Mouse (Mus musculus): ENCODE data around the gene Gm8764. TPM values are rescaled to one million over a fixed set of nuclear protein-coding genes. Genes with fewer than 3 reads are reported as not detected.
"Not testable (repeated sequence)": the region's sequence is repeated elsewhere in the genome, so short reads cannot be mapped to it uniquely, and the experiment has no call there.

Gene Gm8764
- not detected in 2 replicates for total RNA-seq (2012; rRNA removed)

GRCm38 (mm10) chr10:104159706-104160105 lies at the start of gene Gm8764:
Gene Gm8764, plus strand, starts transcription at chr10:104160006.
- H3K9me3 ChIP-seq (ENCODE audit: control insufficient read depth, insufficient read depth, low read depth, low read length); H3K9ac ChIP-seq (ENCODE audit: insufficient read depth, low read depth, low read length, poor library complexity, severe bottlenecking); H3K36me3 ChIP-seq (ENCODE audit: control insufficient read depth, insufficient read depth, low read length, poor library complexity, severe bottlenecking); H3K27ac ChIP-seq (ENCODE audit: insufficient read depth, low read depth, low read length, poor library complexity, severe bottlenecking); DNase-seq (ENCODE audit: low read depth, low spot score); H3K4me1 ChIP-seq (ENCODE audit: control insufficient read depth in 2 of 2, insufficient read depth in 2 of 2, low read length in 2 of 2, poor library complexity in 1 of 2); in situ Hi-C loops (cut with MboI; ENCODE audit: low sequenced_read_pairs in 2 of 2, unreplicated experiment in 2 of 2); H3K4me3 ChIP-seq (ENCODE audit: insufficient read depth in 1 of 2, low read depth in 1 of 2, low read length in 2 of 2, poor library complexity in 1 of 2, severe bottlenecking in 1 of 2): not testable (repeated sequence)

- no peak for TF ChIP-seq HCFC1 (IDR thresholded peaks at IDR 0.05; ENCODE audit: borderline replicate concordance, insufficient read depth, low read length)
- no peak for TF ChIP-seq ZC3H11A (IDR thresholded peaks at IDR 0.05; ENCODE audit: borderline replicate concordance, low read depth, low read length)
- no peak for TF ChIP-seq MAFK (IDR thresholded peaks at IDR 0.05; ENCODE audit: insufficient read depth, low read depth, low read length)
- TF ChIP-seq ZNF384 (IDR thresholded peaks at IDR 0.05; ENCODE audit: low read depth, low read length): no peak
- no peak for TF ChIP-seq CHD2 (IDR thresholded peaks at IDR 0.05; ENCODE audit: low read depth, low read length)
- no peak for DNase-seq (ENCODE audit: low read depth, low spot score)
- in situ Hi-C loops (cut with MboI; ENCODE audit: low sequenced_read_pairs in 2 of 2, unreplicated experiment in 2 of 2): no loop called here
- Histone ChIP-seq H3K36me3 (ENCODE audit: control insufficient read depth, insufficient read depth, low read length, poor library complexity, severe bottlenecking) (no peaks in the 10 kb centered on the region), H3K9ac (ENCODE audit: insufficient read depth, low read depth, low read length, poor library complexity, severe bottlenecking) (no peak overlapping the region), H3K27ac (ENCODE audit: insufficient read depth, low read depth, low read length, poor library complexity, severe bottlenecking) (no peak overlapping the region), H3K4me3 (ENCODE audit: insufficient read depth in 1 of 2, low read depth in 1 of 2, low read length in 2 of 2, poor library complexity in 1 of 2, severe bottlenecking in 1 of 2) (no peak overlapping the region), H3K9me3 (ENCODE audit: control insufficient read depth, insufficient read depth, low read depth, low read length) (no peaks in the 10 kb centered on the region), H3K4me1 (ENCODE audit: control insufficient read depth in 2 of 2, insufficient read depth in 2 of 2, low read length in 2 of 2, poor library complexity in 1 of 2) (no peaks in the 10 kb centered on the region)
These were observed 49.8 kb upstream of the Gm8764 start for GRCm38 (mm10) chr10:104110044-104110443.

GRCm38 (mm10) chr10:104118312-104118711 lies 41.5 kb upstream of the Gm8764 start:
- in situ Hi-C loops (cut with MboI; ENCODE audit: low sequenced_read_pairs in 2 of 2, unreplicated experiment in 2 of 2): no loop called here
- TF ChIP-seq HCFC1 (IDR thresholded peaks at IDR 0.05; ENCODE audit: borderline replicate concordance, insufficient read depth, low read length): no peak
- no peak for TF ChIP-seq ZNF384 (IDR thresholded peaks at IDR 0.05; ENCODE audit: low read depth, low read length)
- no peak for TF ChIP-seq ZC3H11A (IDR thresholded peaks at IDR 0.05; ENCODE audit: borderline replicate concordance, low read depth, low read length)
- TF ChIP-seq MAFK (IDR thresholded peaks at IDR 0.05; ENCODE audit: insufficient read depth, low read depth, low read length): no peak
- Histone ChIP-seq H3K4me1 (ENCODE audit: control insufficient read depth in 2 of 2, insufficient read depth in 2 of 2, low read length in 2 of 2, poor library complexity in 1 of 2) (no peaks in the 10 kb centered on the region), H3K36me3 (ENCODE audit: control insufficient read depth, insufficient read depth, low read length, poor library complexity, severe bottlenecking) (no peaks in the 10 kb centered on the region), H3K27ac (ENCODE audit: insufficient read depth, low read depth, low read length, poor library complexity, severe bottlenecking) (no peak overlapping the region), H3K9me3 (ENCODE audit: control insufficient read depth, insufficient read depth, low read depth, low read length) (no peaks in the 10 kb centered on the region), H3K4me3 (ENCODE audit: insufficient read depth in 1 of 2, low read depth in 1 of 2, low read length in 2 of 2, poor library complexity in 1 of 2, severe bottlenecking in 1 of 2) (no peak overlapping the region), H3K9ac (ENCODE audit: insufficient read depth, low read depth, low read length, poor library complexity, severe bottlenecking) (no peak overlapping the region)
- no peak for DNase-seq (ENCODE audit: low read depth, low spot score)

- in situ Hi-C loops (cut with MboI; ENCODE audit: low sequenced_read_pairs in 2 of 2, unreplicated experiment in 2 of 2); H3K36me3 ChIP-seq (ENCODE audit: control insufficient read depth, insufficient read depth, low read length, poor library complexity, severe bottlenecking); H3K4me3 ChIP-seq (ENCODE audit: insufficient read depth in 1 of 2, low read depth in 1 of 2, low read length in 2 of 2, poor library complexity in 1 of 2, severe bottlenecking in 1 of 2); H3K27ac ChIP-seq (ENCODE audit: insufficient read depth, low read depth, low read length, poor library complexity, severe bottlenecking); H3K9ac ChIP-seq (ENCODE audit: insufficient read depth, low read depth, low read length, poor library complexity, severe bottlenecking); H3K4me1 ChIP-seq (ENCODE audit: control insufficient read depth in 2 of 2, insufficient read depth in 2 of 2, low read length in 2 of 2, poor library complexity in 1 of 2); H3K9me3 ChIP-seq (ENCODE audit: control insufficient read depth, insufficient read depth, low read depth, low read length); DNase-seq (ENCODE audit: low read depth, low spot score): not testable (repeated sequence)
These were observed 17.1 kb upstream of the Gm8764 start, which contains the start of gene Gm21293 for GRCm38 (mm10) chr10:104142687-104143086. Gene Gm21293, plus strand, starts transcription at chr10:104142987.

- DNase-seq (ENCODE audit: low read depth, low spot score); H3K36me3 ChIP-seq (ENCODE audit: control insufficient read depth, insufficient read depth, low read length, poor library complexity, severe bottlenecking); H3K27ac ChIP-seq (ENCODE audit: insufficient read depth, low read depth, low read length, poor library complexity, severe bottlenecking); H3K4me3 ChIP-seq (ENCODE audit: insufficient read depth in 1 of 2, low read depth in 1 of 2, low read length in 2 of 2, poor library complexity in 1 of 2, severe bottlenecking in 1 of 2); H3K4me1 ChIP-seq (ENCODE audit: control insufficient read depth in 2 of 2, insufficient read depth in 2 of 2, low read length in 2 of 2, poor library complexity in 1 of 2); H3K9me3 ChIP-seq (ENCODE audit: control insufficient read depth, insufficient read depth, low read depth, low read length); H3K9ac ChIP-seq (ENCODE audit: insufficient read depth, low read depth, low read length, poor library complexity, severe bottlenecking); in situ Hi-C loops (cut with MboI; ENCODE audit: low sequenced_read_pairs in 2 of 2, unreplicated experiment in 2 of 2): not testable (repeated sequence)
These were observed 8.6 kb upstream of the Gm8764 start, which contains the start of gene Gm6763 for GRCm38 (mm10) chr10:104151197-104151596. Gene Gm6763, plus strand, starts transcription at chr10:104151497.

GRCm38 (mm10) chr10:104168215-104168614 lies 8.4 kb downstream of the Gm8764 start, which contains the start of gene Gm21304:
Gene Gm21304, plus strand, starts transcription at chr10:104168515.
- H3K27ac ChIP-seq (ENCODE audit: insufficient read depth, low read depth, low read length, poor library complexity, severe bottlenecking); H3K4me3 ChIP-seq (ENCODE audit: insufficient read depth in 1 of 2, low read depth in 1 of 2, low read length in 2 of 2, poor library complexity in 1 of 2, severe bottlenecking in 1 of 2); in situ Hi-C loops (cut with MboI; ENCODE audit: low sequenced_read_pairs in 2 of 2, unreplicated experiment in 2 of 2); H3K4me1 ChIP-seq (ENCODE audit: control insufficient read depth in 2 of 2, insufficient read depth in 2 of 2, low read length in 2 of 2, poor library complexity in 1 of 2); DNase-seq (ENCODE audit: low read depth, low spot score); H3K9me3 ChIP-seq (ENCODE audit: control insufficient read depth, insufficient read depth, low read depth, low read length); H3K36me3 ChIP-seq (ENCODE audit: control insufficient read depth, insufficient read depth, low read length, poor library complexity, severe bottlenecking); H3K9ac ChIP-seq (ENCODE audit: insufficient read depth, low read depth, low read length, poor library complexity, severe bottlenecking): not testable (repeated sequence)

GRCm38 (mm10) chr10:104176724-104177123 lies 16.9 kb downstream of the Gm8764 start, which contains the start of gene Gm21312:
Gene Gm21312, plus strand, starts transcription at chr10:104177024.
- H3K4me1 ChIP-seq (ENCODE audit: control insufficient read depth in 2 of 2, insufficient read depth in 2 of 2, low read length in 2 of 2, poor library complexity in 1 of 2); H3K4me3 ChIP-seq (ENCODE audit: insufficient read depth in 1 of 2, low read depth in 1 of 2, low read length in 2 of 2, poor library complexity in 1 of 2, severe bottlenecking in 1 of 2); H3K9ac ChIP-seq (ENCODE audit: insufficient read depth, low read depth, low read length, poor library complexity, severe bottlenecking); H3K9me3 ChIP-seq (ENCODE audit: control insufficient read depth, insufficient read depth, low read depth, low read length); H3K36me3 ChIP-seq (ENCODE audit: control insufficient read depth, insufficient read depth, low read length, poor library complexity, severe bottlenecking); H3K27ac ChIP-seq (ENCODE audit: insufficient read depth, low read depth, low read length, poor library complexity, severe bottlenecking); DNase-seq (ENCODE audit: low read depth, low spot score); in situ Hi-C loops (cut with MboI; ENCODE audit: low sequenced_read_pairs in 2 of 2, unreplicated experiment in 2 of 2): not testable (repeated sequence)
